Mouse (Mus musculus) stomach, embryonic 14.5 days (tissue): ENCODE data around the gene Traip. TPM values are rescaled to one million over a fixed set of nuclear protein-coding genes. Genes with fewer than 3 reads are reported as not detected.

Source experiments
- ATAC-seq: fragments of 200-750 bp; cut with Nextera tagmentation; 2 replicates; pipeline ENCODE4 v1.8.0; 2017; ENCODE audit warnings: low read depth, moderate TSS enrichment; ENCODE audit not compliant: insufficient number of reproducible peaks, insufficient read depth, low FRiP score
- H3K27ac ChIP-seq: fragments of 300-500 bp; sonication (generic); 2 replicates; pipeline ENCODE4 v1.5.1; 2014; ENCODE audit warnings: mild to moderate bottlenecking, low read length, moderate library complexity, mixed read lengths
- H3K27me3 ChIP-seq: fragments of 300-500 bp; sonication (generic); 2 replicates; pipeline ENCODE4 v1.6.1; 2014; ENCODE audit warnings: low read length, control low read depth, mixed read lengths; ENCODE audit not compliant: control insufficient read depth, insufficient read depth
- H3K36me3 ChIP-seq: fragments of 300-500 bp; sonication (generic); 2 replicates; pipeline ENCODE4 v1.6.1; 2014; ENCODE audit warnings: mild to moderate bottlenecking, control low read depth, low read length, moderate library complexity, mixed read lengths; ENCODE audit not compliant: control insufficient read depth, insufficient read depth
- H3K4me1 ChIP-seq: fragments of 300-500 bp; sonication (generic); 2 replicates; pipeline ENCODE4 v1.6.1; 2014; ENCODE audit warnings: low read length, control low read depth, mixed read lengths; ENCODE audit not compliant: control insufficient read depth, insufficient read depth
- H3K4me2 ChIP-seq: fragments of 300-500 bp; sonication (generic); replicated peaks from 2 replicates; pipeline ENCODE4 v1.6.1; 2014; ENCODE audit warnings: low read depth, low read length, control low read depth
- H3K4me3 ChIP-seq: fragments of 300-500 bp; sonication (generic); 2 replicates; pipeline ENCODE4 v1.5.1; 2014; ENCODE audit warnings: low read depth, low read length, control low read depth
- H3K9ac ChIP-seq: fragments of 300-500 bp; sonication (generic); replicated peaks from 2 replicates; pipeline ENCODE4 v1.6.1; 2014; ENCODE audit warnings: low read depth, mild to moderate bottlenecking, control low read depth, low read length, moderate library complexity, mixed read lengths
- H3K9me3 ChIP-seq: fragments of 300-500 bp; sonication (generic); 2 replicates; pipeline ENCODE4 v1.6.1; 2016; ENCODE audit warnings: low read depth, low read length, control low read depth; ENCODE audit not compliant: control insufficient read depth
- WGBS: fragments of 180-500 bp; shearing (Covaris S2); extraction: QIAGEN DNeasy Blood & Tissue Kit; methylation state at CpG from one replicate; pipeline ENCODE4 v1.1.7; 2014; 5-methylcytosine and 5-hydroxymethylcytosine counted together
- polyA plus RNA-seq: library from polyadenylated mRNA; unstranded; fragments of >200 nt; fragmentation: Nextera tagmentation; extraction: Ambion mirVana; gene quantifications from 2 replicates; pipeline ENCODE4 v1.2.1, GENCODE M21; 2014

Gene Traip
- polyA plus RNA-seq, 1 experiment from 2014 or later: 18.9 TPM

- no peak overlapping the region for H3K4me3 ChIP-seq
- no peaks in the 10 kb centered on the region for H3K4me1 ChIP-seq
- H3K9me3 ChIP-seq: no peaks in the 10 kb centered on the region
- H3K27ac ChIP-seq: no peak overlapping the region
- ATAC-seq: no peak
- WGBS: 84% methylated on average over 7 of the region's 7 CpGs
- H3K27me3 ChIP-seq: no peaks in the 10 kb centered on the region
- peaks cover 12% of the 10 kb centered on the region for H3K36me3 ChIP-seq
- H3K9ac ChIP-seq: no peak overlapping the region
- no peak overlapping the region for H3K4me2 ChIP-seq
Measured at GRCm38 (mm10) chr9:107968531-107968930, 18.6 kb downstream of the Traip start.

- Histone ChIP-seq H3K9me3 (no peaks in the 10 kb centered on the region), H3K4me3 (no peak overlapping the region), H3K27me3 (no peaks in the 10 kb centered on the region), H3K36me3 (peaks cover 9% of the 10 kb centered on the region), H3K27ac (no peak overlapping the region), H3K4me1 (no peaks in the 10 kb centered on the region), H3K4me2 (no peak overlapping the region), H3K9ac (no peak overlapping the region)
- 85% methylated on average over 5 of the region's 5 CpGs for WGBS
- ATAC-seq: no peak
Measured at GRCm38 (mm10) chr9:107970311-107970710, 20.4 kb downstream of the Traip start.

GRCm38 (mm10) chr9:107971690-107972541, 22.0 kb downstream of the Traip start:
- Histone ChIP-seq H3K9ac (no peak overlapping the region), H3K4me2 (no peak overlapping the region), H3K36me3 (peaks cover 9% of the 10 kb centered on the region), H3K27me3 (no peaks in the 10 kb centered on the region), H3K9me3 (no peaks in the 10 kb centered on the region), H3K4me3 (no peak overlapping the region), H3K27ac (no peak overlapping the region), H3K4me1 (no peaks in the 10 kb centered on the region)
- 73% methylated on average over 8 of the region's 8 CpGs for WGBS
- ATAC-seq: peak; percentile 77; the same call in 1 of the 2 replicates

GRCm38 (mm10) chr9:107974491-107975171, 24.7 kb downstream of the Traip start:
- Histone ChIP-seq H3K9me3 (no peaks in the 10 kb centered on the region), H3K4me2 (no peak overlapping the region), H3K36me3 (peaks cover 5% of the 10 kb centered on the region; the same call in 1 of the 2 replicates), H3K4me1 (no peaks in the 10 kb centered on the region), H3K27me3 (no peaks in the 10 kb centered on the region), H3K9ac (no peak overlapping the region), H3K27ac (no peak overlapping the region), H3K4me3 (no peak overlapping the region)
- 77% methylated on average over 10 of the region's 10 CpGs for WGBS
- ATAC-seq: peak; percentile 53; the same call in 1 of the 2 replicates

- Histone ChIP-seq H3K4me1 (peaks cover 2% of the 10 kb centered on the region; the same call in 1 of the 2 replicates), H3K36me3 (0 out of 2 replicates have a peak, but pooled peaks cover 5% of the 10 kb centered on the region), H3K9me3 (no peaks in the 10 kb centered on the region), H3K27me3 (no peaks in the 10 kb centered on the region), H3K27ac (peak within 1 kb of the TSS; percentile 6; the same call in 1 of the 2 replicates), H3K9ac (no peak within 1 kb of the TSS), H3K4me2 (peak within 1 kb of the TSS; percentile 10; the same call in 1 of the 2 replicates), H3K4me3 (no peak within 1 kb of the TSS)
- peak; percentile 74 for ATAC-seq
- 59% methylated on average over 12 of the region's 12 CpGs for WGBS
Measured at GRCm38 (mm10) chr9:107975399-107976386, 25.8 kb downstream of the Traip start, which contains the start of gene Uba7. Gene Uba7, plus strand, starts transcription at chr9:107975505.

GRCm38 (mm10) chr9:107978815-107979214, 28.9 kb downstream of the Traip start:
- ATAC-seq: no peak
- Histone ChIP-seq H3K27me3 (no peaks in the 10 kb centered on the region), H3K36me3 (no peaks in the 10 kb centered on the region), H3K9me3 (no peaks in the 10 kb centered on the region), H3K4me1 (peaks cover 25% of the 10 kb centered on the region), H3K4me3 (no peak overlapping the region), H3K9ac (no peak overlapping the region), H3K27ac (no peak overlapping the region), H3K4me2 (no peak overlapping the region)
- WGBS: 88% methylated on average over 12 of the region's 12 CpGs

GRCm38 (mm10) chr9:107981684-107982605, 32.0 kb downstream of the Traip start:
- peaks cover 35% of the 10 kb centered on the region for H3K4me1 ChIP-seq
- ATAC-seq: peak; percentile 39; the same call in 1 of the 2 replicates
- 27% methylated on average over 7 of the region's 7 CpGs for WGBS

More at GRCm38 (mm10) chr9:107981684-107982605, 32.0 kb downstream of the Traip start:
- no peaks in the 10 kb centered on the region for H3K27me3 ChIP-seq
- H3K9ac ChIP-seq: peak overlapping the region; percentile 59
- H3K4me3 ChIP-seq: peak overlapping the region; percentile 45
- peak overlapping the region; percentile 100 for H3K27ac ChIP-seq
- no peaks in the 10 kb centered on the region; the same call in 1 of the 2 replicates for H3K36me3 ChIP-seq
- peak overlapping the region; percentile 88 for H3K4me2 ChIP-seq
- no peaks in the 10 kb centered on the region for H3K9me3 ChIP-seq
